In the genomic region with DNA sequence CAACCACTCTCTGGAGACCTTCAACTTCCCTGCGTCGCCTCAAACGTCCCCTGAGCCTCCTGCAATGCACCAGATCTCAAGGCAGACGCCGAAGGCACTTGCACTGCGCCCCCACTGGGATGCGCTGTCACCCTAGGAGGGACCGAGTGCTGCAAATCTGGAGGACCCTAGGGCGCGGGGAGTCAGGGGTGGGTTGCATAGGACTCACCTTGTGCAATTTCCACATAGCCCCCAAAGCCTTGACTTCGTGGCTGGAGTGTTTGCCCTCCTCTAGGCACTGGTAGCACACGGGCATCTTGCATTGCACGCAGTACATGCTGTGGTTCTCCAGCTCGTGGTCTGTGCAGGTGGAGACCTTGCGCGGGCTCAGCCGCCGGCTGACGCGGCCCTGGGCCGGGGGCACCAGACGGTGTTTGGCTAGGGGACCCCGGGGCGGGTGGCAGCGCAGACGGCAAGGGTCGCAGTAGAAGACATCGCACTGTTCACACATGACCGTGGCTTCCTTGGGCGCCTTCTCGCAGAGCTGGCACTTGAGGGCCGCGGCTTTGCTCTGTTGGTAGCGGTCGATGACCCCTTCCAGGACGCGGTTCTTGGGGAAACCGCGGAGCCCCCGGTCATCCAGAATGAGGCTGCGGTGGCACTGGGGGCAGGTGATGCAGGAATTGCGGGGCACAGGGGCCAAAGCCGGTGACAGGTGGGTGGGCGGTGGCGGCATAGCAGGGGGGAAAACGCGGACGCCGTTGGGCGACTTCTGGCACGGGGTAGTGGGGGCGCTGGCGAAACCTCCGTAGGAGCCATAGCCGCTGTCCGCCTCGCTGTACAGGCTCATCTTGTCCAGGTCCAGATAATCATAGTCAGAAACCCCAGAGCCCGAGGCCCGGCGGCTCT, we compare ENCODE assay signal across 8 mouse cellular contexts. TPM values are rescaled to one million over a fixed set of nuclear protein-coding genes. Genes with fewer than 3 reads are reported as not detected.
A peak's percentile ranks its signal among the peaks of the same experiment; 100 is the strongest.
DNase-seq lines count a peak whose midpoint lies in the region; ATAC-seq and TF ChIP-seq lines count a peak whose summit lies in the region.

No protein-coding gene starts in this region.

- no peak for TF ChIP-seq EP300 in CH12.LX (IDR thresholded peaks at IDR 0.05; ENCODE audit: low read length)

- H3K4me2 ChIP-seq in CH12.LX (ENCODE audit: insufficient read depth, low read depth, poor library complexity, severe bottlenecking) = peak overlapping the region; percentile 77; the same call in 1 of the 2 replicates
- peak overlapping the region; percentile 98 for H3K4me2 ChIP-seq in heart, embryonic 13.5 days

- no peak for TF ChIP-seq RAD21 in CH12.LX (IDR thresholded peaks at IDR 0.05; ENCODE audit: low read depth, low read length)

- in situ Hi-C loops in CH12.LX (cut with MboI; ENCODE audit: low pct_ligation_motif_present, low pct_unique_long_range_greater_than_20kb, low sequenced_read_pairs) = no loop called here

- no peak for TF ChIP-seq CTCF in CH12.LX (conservative IDR thresholded peaks at IDR 0.05 in 1 of 2, IDR thresholded peaks at IDR 0.05 in 1 of 2; ENCODE audit: low read depth in 2 of 2, low read length in 2 of 2)
- peak; percentile 89 for TF ChIP-seq CTCF in layer of hippocampus, adult 2 months (conservative IDR thresholded peaks at IDR 0.05)

- no peak for DNase-seq in CH12.LX (ENCODE audit: extremely low read depth)
- DNase-seq in Muller cell, postnatal 12 days (ENCODE audit: inconsistent ontology term) = peak; percentile 67
- DNase-seq in cerebellum, postnatal 4 days (ENCODE audit: low spot score in 2 of 2) = peak; percentile 60 to 66
- peak; percentile 74 to 86 for DNase-seq in layer of hippocampus, adult 2 months (ENCODE audit: low spot score in 2 of 2)
- peak; percentile 76 for DNase-seq in right cerebral cortex, postnatal 14 days
- DNase-seq in spleen, postnatal 14 days (ENCODE audit: low spot score in 2 of 2) = no peak

- no peak overlapping the region for H3K9ac ChIP-seq in CH12.LX (ENCODE audit: insufficient read depth, low read depth)
- peak overlapping the region; percentile 73 for H3K9ac ChIP-seq in heart, embryonic 13.5 days

- H3K36me3 ChIP-seq in CH12.LX (replicated peaks in 1 of 2; ENCODE audit: control insufficient read depth in 1 of 2, insufficient read depth in 1 of 2, low read length in 1 of 2) = no peaks in the 10 kb centered on the region
- no peaks in the 10 kb centered on the region for H3K36me3 ChIP-seq in heart, embryonic 13.5 days

- ATAC-seq in heart, embryonic 13.5 days (ENCODE audit: extremely low read depth, insufficient number of reproducible peaks, low FRiP score, low TSS enrichment) = no peak
- ATAC-seq in megakaryocyte, adult 5-6 weeks (ENCODE audit: poor library complexity, severe bottlenecking) = peak; percentile 43; the same call in 1 of the 2 replicates

- dilution Hi-C loops in CH12.LX (cut with MboI; ENCODE audit: extremely low pct_ligation_motif_present, extremely low pct_unique_long_range_greater_than_20kb, low sequenced_read_pairs) = no loop called here

- no peak overlapping the region for H3K27ac ChIP-seq in CH12.LX (ENCODE audit: insufficient read depth, low read depth)
- H3K27ac ChIP-seq in heart, embryonic 13.5 days (replicated peaks) = no peak overlapping the region
- H3K27ac ChIP-seq in layer of hippocampus, adult 2 months = peak overlapping the region; percentile 99

- 2% methylated on average over 60 of the region's 60 CpGs for WGBS in heart, embryonic 13.5 days

- peaks cover 0 to 4% of the 10 kb centered on the region in 2 experiments; a peak in 2 of 4 replicates for H3K4me1 ChIP-seq in CH12.LX (ENCODE audit: control insufficient read depth in 1 of 2, insufficient read depth in 2 of 2)
- peaks cover 22% of the 10 kb centered on the region for H3K4me1 ChIP-seq in heart, embryonic 13.5 days

- peaks cover 5% of the 10 kb centered on the region for H3K9me3 ChIP-seq in CH12.LX (replicated peaks; ENCODE audit: low read length)
- no peaks in the 10 kb centered on the region for H3K9me3 ChIP-seq in heart, embryonic 13.5 days

- peaks cover 5% of the 10 kb centered on the region for H3K27me3 ChIP-seq in CH12.LX (replicated peaks)
- peaks cover 54% of the 10 kb centered on the region for H3K27me3 ChIP-seq in heart, embryonic 13.5 days (replicated peaks)

- no peaks in the 10 kb centered on the region for H3K79me2 ChIP-seq in CH12.LX (replicated peaks; ENCODE audit: control insufficient read depth, extremely low read depth, insufficient read depth, poor library complexity, severe bottlenecking)

- TF ChIP-seq POLR2A in CH12.LX (IDR thresholded peaks at IDR 0.05; ENCODE audit: low read depth, low read length) = no peak

- H3K4me3 ChIP-seq in CH12.LX (replicated peaks in 1 of 3; ENCODE audit: low read depth in 2 of 3, low read length in 2 of 3, poor library complexity in 1 of 3) = peak overlapping the region in 1 of 3 experiments; percentile 60
- H3K4me3 ChIP-seq in heart, embryonic 13.5 days = peak overlapping the region; percentile 69
- peak overlapping the region; percentile 95 for H3K4me3 ChIP-seq in layer of hippocampus, adult 2 months

TF ChIP-seq in CH12.LX, 34 proteins besides CTCF, POLR2A, EP300 and RAD21:
- TF ChIP-seq SMC3 (IDR thresholded peaks at IDR 0.05; ENCODE audit: low read depth, low read length) (no peak), MYC (IDR thresholded peaks at IDR 0.05; ENCODE audit: low read depth, low read length) (no peak), NELFE (IDR thresholded peaks at IDR 0.05; ENCODE audit: low read depth, low read length) (no peak), ZNF384 (IDR thresholded peaks at IDR 0.05; ENCODE audit: low read depth, low read length) (no peak), USF2 (conservative IDR thresholded peaks at IDR 0.05; ENCODE audit: low read depth, low read length) (no peak), ELF1 (IDR thresholded peaks at IDR 0.05; ENCODE audit: low read depth, low read length) (no peak), ZMIZ1 (IDR thresholded peaks at IDR 0.05; ENCODE audit: low read depth, low read length) (no peak), CHD2 (IDR thresholded peaks at IDR 0.05; ENCODE audit: low read length) (no peak), NRF1 (IDR thresholded peaks at IDR 0.05; ENCODE audit: low read depth, low read length) (no peak), RCOR1 (conservative IDR thresholded peaks at IDR 0.05; ENCODE audit: low read depth, low read length) (no peak), KAT2A (IDR thresholded peaks at IDR 0.05; ENCODE audit: insufficient replicate concordance, low read length) (no peak), MEF2A (IDR thresholded peaks at IDR 0.05; ENCODE audit: borderline replicate concordance, low read depth, low read length) (no peak), POLR2AphosphoS2 (IDR thresholded peaks at IDR 0.05; ENCODE audit: low read depth, low read length) (no peak)

RNA-seq across cellular contexts. Expression of a gene that starts 1.0 kb away (rescaled TPM):
- total RNA-seq in CH12.LX (2012; rRNA removed) (not detected in 2 replicates), CH12.LX (2014; rRNA removed) (not detected in 2 replicates)
- polyA plus RNA-seq in CH12.LX (2012; ENCODE audit: insufficient read length, low read depth) = 0.07 TPM in 1 of 2 replicates, not detected in the other
- 0.32 and 0.57 TPM in 2 replicates for polyA plus RNA-seq in heart, embryonic 13.5 days (2015; fragmentation: Nextera tagmentation; extraction: Ambion mirVana)
- total RNA-seq in layer of hippocampus, adult 2 months (2021) = 100 to 1,000 TPM; 306 to 310 TPM
- 0.11 TPM in 1 of 2 replicates, not detected in the other for total RNA-seq in megakaryocyte, adult 5-6 weeks (2015)
- total RNA-seq in megakaryocyte, adult 5-6 weeks (2017) = 0.11 TPM in 1 of 2 replicates, not detected in the other

Comparison
In these comparisons a context has a peak if more than half of its experiments do, and no peak if none do; other contexts are left out.
1. DNase-seq: peak in Muller cell, postnatal 12 days (single experiment), cerebellum, postnatal 4 days (2 of 2), layer of hippocampus, adult 2 months (2 of 2) and right cerebral cortex, postnatal 14 days (single experiment); none in CH12.LX (single experiment) and spleen, postnatal 14 days (0 of 2).
2. RNA of a gene that starts 1.0 kb away (total RNA-seq): 306 to 310 TPM in layer of hippocampus, adult 2 months; 0.11 TPM in megakaryocyte, adult 5-6 weeks and not detected in CH12.LX; every median in the first group is over 100 times any median in the second.